Mouse (Mus musculus) lung, postnatal 0 days (tissue): ENCODE data around the gene Echdc1.
"Not testable (repeated sequence)": the region's sequence is repeated elsewhere in the genome, so short reads cannot be mapped to it uniquely, and the experiment has no call there.

Experiments used
- CTCF ChIP-seq: IDR thresholded peaks from 2 replicates; pipeline ENCODE4 v1.5.1; 2016; ENCODE audit warnings: antibody characterized with exemption, mild to moderate bottlenecking
- EP300 ChIP-seq: IDR thresholded peaks from 2 replicates; pipeline ENCODE4 v1.6.1; 2016; ENCODE audit warnings: antibody characterized with exemption, mild to moderate bottlenecking, control low read depth

DNA sequence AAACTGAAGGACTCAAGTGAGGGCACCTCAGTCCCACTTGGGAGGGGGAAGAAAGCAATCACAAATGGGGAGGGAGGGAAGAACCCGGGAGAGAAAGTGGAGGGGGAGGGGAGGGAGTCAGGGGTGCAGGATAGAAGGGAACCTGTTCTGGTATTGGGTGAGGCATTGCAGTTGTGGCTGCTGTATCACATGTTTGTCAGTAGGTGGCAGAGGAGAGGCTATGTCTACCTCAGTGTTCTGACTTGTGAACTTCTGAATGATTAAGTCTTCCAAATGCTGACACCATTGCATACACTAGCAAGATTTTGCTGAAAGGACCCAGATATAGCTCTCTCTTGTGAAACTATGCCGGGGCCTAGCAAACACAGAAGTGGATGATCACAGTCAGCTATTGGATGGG lies 81.9 kb downstream of the Echdc1 start:
- TF ChIP-seq CTCF, EP300: not testable (repeated sequence)
